Mouse (Mus musculus) hindbrain, embryonic 11.5 days (tissue): ENCODE results near the gene Trp53i11. TPM values are rescaled to one million over a fixed set of nuclear protein-coding genes. Genes with fewer than 3 reads are reported as not detected.

Source experiments
- ATAC-seq: fragments of 200-750 bp; cut with Nextera tagmentation; 2 replicates; pipeline ENCODE4 v1.8.0; 2017; ENCODE audit warnings: mild to moderate bottlenecking, moderate TSS enrichment, moderate library complexity; ENCODE audit not compliant: low FRiP score
- DNase-seq: peaks from one replicate; pipeline ENCODE4 v3.0.0-alpha.2; 2015; ENCODE audit warnings: low spot score
- H3K27ac ChIP-seq: fragments of 300-500 bp; sonication (generic); 2 replicates; pipeline ENCODE4 v1.5.1; 2014; ENCODE audit warnings: mild to moderate bottlenecking, low read depth, low read length
- H3K27me3 ChIP-seq: fragments of 300-500 bp; sonication (generic); 2 replicates; pipeline ENCODE4 v1.6.1; 2014; ENCODE audit warnings: mild to moderate bottlenecking, low read length, moderate library complexity, mixed read lengths; ENCODE audit not compliant: control insufficient read depth, insufficient read depth
- H3K36me3 ChIP-seq: fragments of 300-500 bp; sonication (generic); 2 replicates; pipeline ENCODE4 v1.6.1; 2014; ENCODE audit warnings: mild to moderate bottlenecking, low read length, moderate library complexity, mixed read lengths; ENCODE audit not compliant: control insufficient read depth, insufficient read depth
- H3K4me1 ChIP-seq: fragments of 300-500 bp; sonication (generic); replicated peaks from 2 replicates; pipeline ENCODE4 v1.6.1; 2014; ENCODE audit warnings: low read length, mixed read lengths; ENCODE audit not compliant: control insufficient read depth, insufficient read depth
- H3K4me2 ChIP-seq: fragments of 300-500 bp; sonication (generic); replicated peaks from 2 replicates; pipeline ENCODE4 v1.6.1; 2014; ENCODE audit warnings: mild to moderate bottlenecking, low read depth, low read length
- H3K4me3 ChIP-seq: fragments of 300-500 bp; sonication (generic); 2 replicates; pipeline ENCODE4 v1.5.1; 2014; ENCODE audit warnings: low read depth, low read length
- H3K9ac ChIP-seq: fragments of 300-500 bp; sonication (generic); 2 replicates; pipeline ENCODE4 v1.6.1; 2014; ENCODE audit warnings: low read depth, low read length
- H3K9me3 ChIP-seq: fragments of 300-500 bp; sonication (generic); 2 replicates; pipeline ENCODE4 v1.6.1; 2016; ENCODE audit warnings: low read length; ENCODE audit not compliant: control insufficient read depth
- WGBS: fragments of 180-500 bp; shearing (Covaris S2); extraction: QIAGEN DNeasy Blood & Tissue Kit; methylation state at CpG from one replicate; pipeline ENCODE4 v1.1.7; 2014; 5-methylcytosine and 5-hydroxymethylcytosine counted together
- polyA plus RNA-seq: library from polyadenylated mRNA; unstranded; fragments of >200 nt; fragmentation: Nextera tagmentation; extraction: Ambion mirVana; gene quantifications from 2 replicates; pipeline ENCODE4 v1.2.1, GENCODE M21; 2014

The Trp53i11 gene
- polyA plus RNA-seq, 1 experiment from 2014 or later, result 204 TPM

- Histone ChIP-seq H3K9ac (no peak overlapping the region), H3K27ac (no peak overlapping the region), H3K9me3 (no peaks in the 10 kb centered on the region), H3K27me3 (no peaks in the 10 kb centered on the region), H3K4me2 (no peak overlapping the region), H3K36me3 (no peaks in the 10 kb centered on the region), H3K4me1 (peaks cover 5% of the 10 kb centered on the region; the same call in 1 of the 2 replicates), H3K4me3 (no peak overlapping the region)
- DNase-seq, result no peak
- ATAC-seq, result no peak
- 77% methylated on average over 1 of the region's 1 CpGs for WGBS
Observed at GRCm38 (mm10) chr2:93214192-93214591, 26.8 kb downstream of the Trp53i11 start.

- no peak overlapping the region for H3K4me2 ChIP-seq
- H3K4me3 ChIP-seq, result no peak overlapping the region
- no peak for ATAC-seq
- no peak overlapping the region for H3K9ac ChIP-seq
- no peaks in the 10 kb centered on the region for H3K36me3 ChIP-seq
- 75% methylated on average over 10 of the region's 10 CpGs for WGBS
- no peaks in the 10 kb centered on the region for H3K9me3 ChIP-seq
- peaks cover 5% of the 10 kb centered on the region; the same call in 1 of the 2 replicates for H3K4me1 ChIP-seq
- H3K27me3 ChIP-seq, result no peaks in the 10 kb centered on the region
- H3K27ac ChIP-seq, result no peak overlapping the region
- no peak for DNase-seq
Observed at GRCm38 (mm10) chr2:93215790-93216189, 28.4 kb downstream of the Trp53i11 start.

GRCm38 (mm10) chr2:93217015-93217414, 29.7 kb downstream of the Trp53i11 start:
- no peak overlapping the region for H3K4me2 ChIP-seq

GRCm38 (mm10) chr2:93218353-93218990, 31.1 kb downstream of the Trp53i11 start:
- H3K27me3 ChIP-seq, result no peaks in the 10 kb centered on the region

More at GRCm38 (mm10) chr2:93217015-93217414, 29.7 kb downstream of the Trp53i11 start:
- Histone ChIP-seq H3K4me3 (no peak overlapping the region), H3K9ac (no peak overlapping the region), H3K27ac (peak overlapping the region; percentile 18; the same call in 1 of the 2 replicates), H3K4me1 (peaks cover 5% of the 10 kb centered on the region; the same call in 1 of the 2 replicates), H3K27me3 (no peaks in the 10 kb centered on the region), H3K36me3 (no peaks in the 10 kb centered on the region), H3K9me3 (no peaks in the 10 kb centered on the region)
- 11% methylated on average over 7 of the region's 7 CpGs for WGBS
- peak; percentile 80 for ATAC-seq
- DNase-seq, result peak; percentile 91

GRCm38 (mm10) chr2:93219576-93219975, 32.2 kb downstream of the Trp53i11 start:
- ATAC-seq, result no peak
- no peak overlapping the region for H3K4me2 ChIP-seq
- H3K27ac ChIP-seq, result no peak overlapping the region
- H3K9ac ChIP-seq, result no peak overlapping the region
- peaks cover 5% of the 10 kb centered on the region; the same call in 1 of the 2 replicates for H3K4me1 ChIP-seq
- WGBS, result 100% methylated on average over 3 of the region's 3 CpGs
- no peak overlapping the region for H3K4me3 ChIP-seq
- H3K36me3 ChIP-seq, result 0 out of 2 replicates have a peak, but pooled peaks cover 2% of the 10 kb centered on the region
- no peaks in the 10 kb centered on the region for H3K27me3 ChIP-seq
- no peaks in the 10 kb centered on the region for H3K9me3 ChIP-seq
- no peak for DNase-seq

More at GRCm38 (mm10) chr2:93218353-93218990, 31.1 kb downstream of the Trp53i11 start:
- Histone ChIP-seq H3K4me3 (no peak overlapping the region), H3K4me2 (no peak overlapping the region), H3K27ac (no peak overlapping the region), H3K9ac (no peak overlapping the region), H3K9me3 (no peaks in the 10 kb centered on the region), H3K4me1 (peaks cover 5% of the 10 kb centered on the region; the same call in 1 of the 2 replicates), H3K36me3 (0 out of 2 replicates have a peak, but pooled peaks cover 2% of the 10 kb centered on the region)
- ATAC-seq, result no peak
- 89% methylated on average over 7 of the region's 7 CpGs for WGBS
- no peak for DNase-seq

GRCm38 (mm10) chr2:93220447-93220846, 33.1 kb downstream of the Trp53i11 start:
- Histone ChIP-seq H3K9ac (no peak overlapping the region), H3K4me3 (no peak overlapping the region), H3K4me2 (no peak overlapping the region), H3K36me3 (0 out of 2 replicates have a peak, but pooled peaks cover 2% of the 10 kb centered on the region), H3K9me3 (no peaks in the 10 kb centered on the region), H3K27ac (no peak overlapping the region), H3K4me1 (peaks cover 5% of the 10 kb centered on the region; the same call in 1 of the 2 replicates), H3K27me3 (no peaks in the 10 kb centered on the region)
- WGBS, result 55% methylated on average over 5 of the region's 5 CpGs
- ATAC-seq (no peak), DNase-seq (no peak)

GRCm38 (mm10) chr2:93223463-93223862, 36.1 kb downstream of the Trp53i11 start:
- 77% methylated on average over 6 of the region's 6 CpGs for WGBS
- 0 out of 2 replicates have a peak, but pooled peaks cover 2% of the 10 kb centered on the region for H3K36me3 ChIP-seq
- H3K27ac ChIP-seq, result no peak overlapping the region
- H3K9ac ChIP-seq, result no peak overlapping the region
- peaks cover 22% of the 10 kb centered on the region for H3K4me1 ChIP-seq
- no peak overlapping the region for H3K4me3 ChIP-seq
- H3K4me2 ChIP-seq, result no peak overlapping the region
- H3K27me3 ChIP-seq, result no peaks in the 10 kb centered on the region
- H3K9me3 ChIP-seq, result no peaks in the 10 kb centered on the region
- no peak for ATAC-seq
- DNase-seq, result no peak

- peak; percentile 73 for ATAC-seq
- H3K9ac ChIP-seq, result peak overlapping the region; percentile 45
- WGBS, result 7% methylated on average over 17 of the region's 20 CpGs
- peak overlapping the region; percentile 40 for H3K4me2 ChIP-seq
- H3K4me1 ChIP-seq, result peaks cover 28% of the 10 kb centered on the region
- H3K36me3 ChIP-seq, result 0 out of 2 replicates have a peak, but pooled peaks cover 2% of the 10 kb centered on the region
- peak; percentile 97 for DNase-seq
- H3K27ac ChIP-seq, result peak overlapping the region; percentile 95
- H3K4me3 ChIP-seq, result peak overlapping the region; percentile 8; the same call in 1 of the 2 replicates
- no peaks in the 10 kb centered on the region for H3K27me3 ChIP-seq
- H3K9me3 ChIP-seq, result no peaks in the 10 kb centered on the region
Observed at GRCm38 (mm10) chr2:93226606-93227595, 39.6 kb downstream of the Trp53i11 start.
